Mouse (Mus musculus) brown adipose tissue, adult 24 weeks (tissue): Measurements from ENCODE around the gene Smco2. TPM values are rescaled to one million over a fixed set of nuclear protein-coding genes. Genes with fewer than 3 reads are reported as not detected.
A peak's percentile ranks its signal among the peaks of the same experiment; 100 is the strongest.

ENCODE experiments used
- H3K27ac ChIP-seq: fragments of 200-500 bp; replicated peaks from 2 replicates; pipeline ENCODE4 v1.5.1; 2012; ENCODE audit warnings: low read depth, mild to moderate bottlenecking, low read length
- H3K4me1 ChIP-seq: fragments of 200-500 bp; 2 replicates; pipeline ENCODE4 v1.6.1; 2012; ENCODE audit warnings: low read length, mixed read lengths; ENCODE audit not compliant: control insufficient read depth, insufficient read depth, insufficient read length
- H3K4me3 ChIP-seq: fragments of 200-500 bp; 2 replicates; pipeline ENCODE4 v1.5.1; 2012; ENCODE audit warnings: low read depth, mild to moderate bottlenecking, low read length, moderate library complexity; ENCODE audit not compliant: insufficient read depth
- polyA plus RNA-seq: library from polyadenylated mRNA; stranded (reverse); fragments of >200 nt; gene quantifications from 2 replicates; pipeline ENCODE4 v1.2.4, GENCODE M21; 2012; ENCODE audit not compliant: missing spikeins, insufficient read depth, insufficient read length

The Smco2 gene
- polyA plus RNA-seq, 1 experiment = not detected

DNA sequence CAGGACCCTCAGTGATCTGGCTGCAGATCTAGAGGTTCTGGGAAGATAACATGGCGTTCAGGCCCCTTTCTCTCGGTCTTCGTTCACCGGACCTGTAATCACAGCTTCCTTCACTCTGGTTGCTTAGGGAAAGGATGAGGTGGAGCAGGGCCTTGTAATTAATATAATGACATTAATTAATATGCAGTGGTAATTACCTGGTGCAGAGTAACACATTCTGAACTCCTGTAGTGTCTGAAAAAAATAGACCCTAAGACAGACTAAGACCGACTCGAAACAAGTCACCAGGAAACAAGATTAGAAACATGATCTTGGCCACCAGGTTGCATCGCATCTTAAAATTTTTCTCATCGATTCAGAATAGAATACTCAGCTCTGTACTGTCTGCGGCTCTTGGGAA, 30.0 kb downstream of the Smco2 start:
- Histone ChIP-seq H3K27ac (no peak overlapping the region), H3K4me3 (no peak overlapping the region), H3K4me1 (peaks cover under 1% of the 10 kb centered on the region; the same call in 1 of the 2 replicates)

DNA sequence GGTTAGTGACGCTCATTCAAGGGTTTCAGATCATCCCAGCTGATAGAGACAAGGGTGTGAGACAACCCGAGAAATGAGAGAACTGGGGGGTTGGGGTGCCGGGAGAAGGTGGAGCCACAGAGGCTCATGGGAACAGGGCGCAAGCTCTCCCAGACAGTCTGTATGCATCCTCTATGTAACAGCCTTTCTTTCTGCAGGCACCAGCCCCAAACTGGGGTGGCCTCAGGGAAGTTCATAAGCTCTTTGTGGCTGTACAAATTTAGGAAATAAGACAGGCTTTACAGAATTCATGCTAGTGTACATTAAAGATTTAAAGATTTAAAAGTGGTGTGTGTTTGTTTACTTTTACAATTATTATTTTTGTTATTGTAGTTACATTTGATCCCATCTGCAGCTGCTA, 30.4 kb downstream of the Smco2 start:
- no peak overlapping the region for H3K4me3 ChIP-seq
- no peak overlapping the region for H3K27ac ChIP-seq
- peaks cover 2% of the 10 kb centered on the region; the same call in 1 of the 2 replicates for H3K4me1 ChIP-seq

DNA sequence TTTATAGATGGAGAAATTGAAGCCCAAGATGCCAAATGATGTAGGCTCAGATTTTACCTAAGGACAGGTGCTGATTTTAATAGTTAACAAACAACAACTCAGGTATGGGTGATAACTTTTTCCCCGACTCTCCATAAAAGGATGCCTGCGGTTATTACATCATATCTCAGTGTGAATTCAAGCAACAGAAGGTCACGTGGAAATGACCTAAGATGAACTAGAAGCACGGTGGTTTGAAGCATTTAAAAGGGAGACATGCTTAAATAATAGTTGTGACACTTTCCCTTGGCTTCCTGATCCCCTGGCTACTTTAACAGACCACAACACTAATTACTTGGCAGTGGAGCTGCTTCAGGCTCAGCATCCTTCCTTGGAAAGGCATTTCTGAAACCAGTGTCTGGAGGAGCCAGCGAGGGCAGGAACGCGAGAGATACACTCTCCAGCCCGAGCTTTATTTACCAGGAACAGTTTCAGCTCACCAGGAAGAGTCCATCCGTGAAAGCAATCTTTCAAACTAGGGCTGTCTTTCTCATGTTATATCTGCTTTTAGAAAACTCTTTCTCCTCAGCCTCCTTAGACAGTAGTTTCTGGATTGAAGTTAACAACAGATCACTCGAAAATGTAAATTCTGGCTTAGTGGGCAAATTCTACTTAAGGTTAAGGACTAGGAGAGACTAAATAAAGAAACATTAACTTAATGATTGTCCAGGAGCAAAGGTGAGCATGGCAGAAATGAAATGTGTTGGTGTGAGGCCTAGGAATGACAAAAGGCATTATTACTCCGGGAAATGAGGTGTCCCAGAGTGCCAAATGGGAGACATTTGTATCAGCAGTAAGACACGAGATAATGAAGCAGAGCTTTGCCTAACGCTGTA, 32.2 kb downstream of the Smco2 start:
- H3K27ac ChIP-seq = no peak overlapping the region
- no peak overlapping the region for H3K4me3 ChIP-seq
- peaks cover 2% of the 10 kb centered on the region; the same call in 1 of the 2 replicates for H3K4me1 ChIP-seq

DNA sequence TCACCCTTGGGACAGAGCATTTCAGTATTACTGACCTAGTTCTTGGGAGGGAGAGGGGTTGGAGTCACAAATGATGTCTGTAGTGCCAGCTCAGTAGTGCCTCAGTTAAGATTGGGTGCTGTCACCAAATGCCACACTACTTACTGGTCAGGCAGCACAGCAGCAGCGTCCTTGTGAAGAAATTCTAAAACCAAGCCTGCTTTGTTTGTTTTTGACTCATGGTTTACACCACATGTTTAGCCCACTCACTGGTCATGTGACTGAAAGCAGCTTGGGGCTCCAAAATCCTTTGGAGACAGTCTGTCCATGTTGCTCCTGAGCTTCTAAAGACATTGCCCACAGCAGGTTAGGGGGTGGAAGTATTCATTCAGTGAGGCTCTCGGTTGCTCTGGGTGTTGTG, 33.5 kb downstream of the Smco2 start:
- Histone ChIP-seq H3K27ac (no peak overlapping the region), H3K4me1 (peaks cover 2% of the 10 kb centered on the region; the same call in 1 of the 2 replicates), H3K4me3 (no peak overlapping the region)

- no peak overlapping the region for H3K27ac ChIP-seq
- peaks cover 5% of the 10 kb centered on the region for H3K4me1 ChIP-seq
- H3K4me3 ChIP-seq = no peak overlapping the region
These were observed 34.3 kb downstream of the Smco2 start for GRCm38 (mm10) chr6:146884171-146884570.

DNA sequence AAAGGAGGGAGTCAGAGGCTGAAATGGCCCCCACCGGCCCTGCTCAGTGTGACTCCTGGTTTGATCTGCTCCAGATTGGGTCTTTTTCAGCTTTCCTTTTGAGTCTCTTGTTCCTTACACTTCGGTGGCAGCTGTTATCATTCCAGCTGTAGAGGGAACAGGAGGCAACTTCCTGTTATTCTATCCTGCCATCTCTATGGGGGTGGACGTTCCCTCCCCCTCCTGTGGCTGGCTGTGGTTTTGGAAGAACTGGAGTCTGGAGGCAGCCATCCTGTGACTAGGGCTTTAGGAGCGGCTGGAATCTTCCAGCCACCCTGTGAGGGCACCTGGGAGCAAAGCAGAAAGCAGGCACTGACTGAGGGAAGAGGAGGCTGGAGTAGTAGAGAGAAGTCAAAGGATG, 34.9 kb downstream of the Smco2 start:
- Histone ChIP-seq H3K4me1 (peaks cover 10% of the 10 kb centered on the region), H3K4me3 (no peak overlapping the region), H3K27ac (no peak overlapping the region)

GRCm38 (mm10) chr6:146887958-146888659, 38.2 kb downstream of the Smco2 start, which contains the start of gene Ppfibp1:
TSS of gene Ppfibp1 (plus strand) at chr6:146888487.
- peak within 1 kb of the TSS; percentile 95 for H3K4me3 ChIP-seq
- peaks cover 14% of the 10 kb centered on the region for H3K4me1 ChIP-seq

GRCm38 (mm10) chr6:146888660-146889490, 39.0 kb downstream of the Smco2 start:
- H3K4me1 ChIP-seq = peaks cover 16% of the 10 kb centered on the region
- H3K4me3 ChIP-seq = peak overlapping the region; percentile 92
- peak overlapping the region; percentile 91 for H3K27ac ChIP-seq

More at GRCm38 (mm10) chr6:146887958-146888659, 38.2 kb downstream of the Smco2 start, which contains the start of gene Ppfibp1:
- H3K27ac ChIP-seq = peak within 1 kb of the TSS; percentile 91

DNA sequence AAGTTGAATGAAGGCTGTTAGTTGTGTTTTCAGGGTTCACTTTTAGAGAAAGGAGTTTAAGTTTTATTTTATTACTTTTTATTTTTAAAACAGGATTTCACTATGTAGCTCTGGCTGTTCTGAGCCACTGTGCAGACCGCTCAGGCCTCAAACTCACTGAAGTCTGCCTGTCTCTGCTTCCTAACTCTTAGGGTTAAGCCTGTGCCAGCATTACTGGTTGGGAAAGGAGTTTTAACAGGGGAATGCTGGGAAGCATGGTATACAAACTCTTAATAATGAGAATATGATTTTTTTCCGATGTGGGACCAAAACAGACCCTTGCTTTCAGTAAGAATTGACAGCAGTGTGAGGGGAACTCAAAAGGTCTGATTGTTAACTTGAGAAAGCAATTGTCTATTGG, 40.3 kb downstream of the Smco2 start:
- H3K4me3 ChIP-seq = peak overlapping the region; percentile 7; the same call in 1 of the 2 replicates
- peaks cover 14% of the 10 kb centered on the region for H3K4me1 ChIP-seq

DNA sequence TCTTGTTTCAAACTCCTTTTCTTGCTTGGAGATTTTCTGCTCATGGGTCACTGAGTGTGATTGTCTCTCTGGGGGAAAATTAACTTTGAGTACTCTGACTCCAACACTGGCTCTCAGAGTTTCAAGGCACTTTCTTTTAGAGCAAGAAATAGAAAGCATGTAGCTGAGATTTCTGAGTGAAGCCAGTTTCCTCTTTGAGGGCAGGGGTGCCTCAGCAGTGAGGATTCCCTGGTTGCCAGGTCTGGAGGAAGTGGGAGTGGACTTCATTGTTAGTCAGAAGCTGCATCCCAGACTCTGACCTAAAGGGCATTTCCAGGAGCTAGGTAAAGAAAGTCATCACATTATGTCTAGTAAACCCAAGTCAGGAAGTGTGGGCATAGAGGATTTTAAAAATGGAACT, 40.7 kb downstream of the Smco2 start:
- peaks cover 14% of the 10 kb centered on the region for H3K4me1 ChIP-seq
- H3K27ac ChIP-seq = peak overlapping the region; percentile 54
- peak overlapping the region; percentile 7 for H3K4me3 ChIP-seq

More for the DNA sequence above, 40.3 kb downstream of the Smco2 start:
- peak overlapping the region; percentile 54 for H3K27ac ChIP-seq

- peaks cover 21% of the 10 kb centered on the region for H3K4me1 ChIP-seq
- H3K27ac ChIP-seq = no peak overlapping the region
- H3K4me3 ChIP-seq = no peak overlapping the region
These were observed 44.0 kb downstream of the Smco2 start for GRCm38 (mm10) chr6:146893890-146894289.

DNA sequence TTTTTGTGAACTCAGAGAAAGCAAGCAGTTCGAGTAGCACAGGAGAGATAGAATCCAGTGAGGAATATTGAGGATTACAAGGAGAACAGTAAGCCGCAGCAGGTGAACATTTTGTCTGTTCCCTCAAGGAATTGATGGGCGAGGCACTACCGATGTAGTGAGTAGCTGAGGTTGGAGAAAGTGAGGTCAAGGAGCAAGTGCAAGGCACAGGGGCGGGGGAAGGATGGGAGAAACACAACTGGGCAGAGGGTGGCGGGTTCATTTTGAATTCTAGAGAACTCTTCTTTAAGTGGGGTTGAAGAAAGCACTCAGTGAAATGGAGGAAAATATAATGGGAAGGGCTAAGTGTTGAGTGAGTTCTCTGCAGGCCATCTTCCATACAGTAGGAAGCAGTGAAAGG, 48.8 kb downstream of the Smco2 start:
- no peak overlapping the region for H3K4me3 ChIP-seq
- H3K4me1 ChIP-seq = peaks cover 34% of the 10 kb centered on the region
- no peak overlapping the region for H3K27ac ChIP-seq

GRCm38 (mm10) chr6:146899647-146900046, 49.7 kb downstream of the Smco2 start:
- Histone ChIP-seq H3K4me1 (peaks cover 36% of the 10 kb centered on the region), H3K4me3 (no peak overlapping the region), H3K27ac (no peak overlapping the region)

DNA sequence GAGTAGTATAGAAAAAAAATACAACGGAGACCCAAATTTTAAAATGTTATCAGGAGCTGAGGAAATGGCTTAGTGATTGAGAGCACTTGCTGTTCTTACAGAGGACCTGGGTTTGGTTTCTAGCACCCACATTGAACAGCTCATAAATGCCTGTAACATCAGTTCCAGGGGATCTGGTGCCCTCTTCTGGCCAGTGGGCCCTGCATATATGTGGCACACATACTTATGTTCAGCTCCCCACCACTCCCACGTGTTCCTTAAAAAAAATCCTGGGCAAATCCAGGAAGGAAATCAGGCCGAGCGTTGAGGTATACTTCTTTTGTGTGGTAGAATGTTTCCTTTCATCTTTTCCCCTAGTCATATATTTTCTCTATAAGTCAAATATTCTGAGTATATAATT, 52.0 kb downstream of the Smco2 start:
- Histone ChIP-seq H3K27ac (peak overlapping the region; percentile 60), H3K4me1 (peaks cover 50% of the 10 kb centered on the region), H3K4me3 (no peak overlapping the region)

GRCm38 (mm10) chr6:146903632-146904031, 53.7 kb downstream of the Smco2 start:
- Histone ChIP-seq H3K4me1 (peaks cover 52% of the 10 kb centered on the region), H3K27ac (peak overlapping the region; percentile 54; the same call in 1 of the 2 replicates), H3K4me3 (no peak overlapping the region)
